ENCODE assay signal across 18 mouse cellular contexts in the genomic region with DNA sequence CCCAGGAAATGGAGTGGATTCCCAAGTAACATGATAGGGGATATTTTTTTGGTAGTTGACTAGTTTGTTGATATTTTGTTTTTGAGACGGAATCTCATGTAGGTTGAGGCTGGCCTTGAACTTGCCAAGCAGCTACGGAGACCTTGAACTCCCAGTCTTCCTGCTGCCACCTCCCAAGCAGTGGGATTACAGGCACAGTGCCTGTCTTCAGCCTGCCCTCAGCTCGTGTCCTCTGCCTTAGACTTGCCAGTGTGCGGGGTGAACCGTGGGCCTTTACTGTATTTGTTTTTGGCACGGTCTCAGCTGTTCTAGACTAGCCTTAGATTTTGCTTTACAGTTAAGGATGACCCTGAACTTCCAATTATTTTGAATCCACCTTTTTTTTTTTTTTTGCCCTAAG. TPM values are rescaled to one million over a fixed set of nuclear protein-coding genes. Genes with fewer than 3 reads are reported as not detected.
DNase-seq lines count a peak whose midpoint lies in the region; TF ChIP-seq lines count a peak whose summit lies in the region.
"Had no signal": no experiment of that assay in that cellular context is flagged by ENCODE, and none has a peak within 500 bp of the region (broad histone marks: within the 10 kb centered on the region; RNA-seq: fewer than 3 reads in every experiment).

No protein-coding gene starts in this region.

- peak; percentile 89 for DNase-seq in heart, adult 11 months
- no peak for DNase-seq in heart, adult 2 months
- DNase-seq in embryo, embryonic 11 days = no peak
- DNase-seq: adrenal gland, adult 2 months; adrenal gland, adult 8-10 months; adrenal gland, postnatal 10 days; adrenal gland, postnatal 14 days; adrenal gland, postnatal 25 days; adrenal gland, postnatal 36 days; B cell, adult 2 months; cerebellum, adult 11 months; cerebellum, adult 11-12 months; cerebellum, adult 18-20 months had no signal

- no peaks in the 10 kb centered on the region for H3K36me3 ChIP-seq in heart, adult 2 months (ENCODE audit: control insufficient read depth, insufficient read depth, low read length)
- H3K36me3 ChIP-seq in myocyte (ENCODE audit: control insufficient read depth, insufficient read depth) = peaks cover 36% of the 10 kb centered on the region
- H3K36me3 ChIP-seq: G1E had no signal

- no peaks in the 10 kb centered on the region for H3K27me3 ChIP-seq in heart, adult 2 months (ENCODE audit: control insufficient read depth, insufficient read depth, low read length)
- no peaks in the 10 kb centered on the region for H3K27me3 ChIP-seq in myocyte (ENCODE audit: control insufficient read depth, insufficient read depth, insufficient read length)
- H3K27me3 ChIP-seq: Patski had no signal

- no peak for TF ChIP-seq POLR2A in heart, adult 2 months (IDR thresholded peaks at IDR 0.05; ENCODE audit: insufficient read depth, low read depth, low read length)
- no peak for TF ChIP-seq POLR2A in myocyte (IDR thresholded peaks at IDR 0.05; ENCODE audit: insufficient read length, low read depth)

- no peak for TF ChIP-seq CTCF in heart, adult 2 months (IDR thresholded peaks at IDR 0.05)

- intact Hi-C loops in heart, adult 2 months (cut with DNase I) = no loop called here

- 76% methylated on average over 6 of the region's 6 CpGs for WGBS in heart, adult 2 months

- no peak overlapping the region for H3K4me3 ChIP-seq in heart, adult 2 months
- H3K4me3 ChIP-seq in myocyte = no peak overlapping the region

- H3ac ChIP-seq in myocyte (ENCODE audit: control insufficient read depth, insufficient read length) = no peak overlapping the region

- peaks cover 3% of the 10 kb centered on the region for H3K4me1 ChIP-seq in heart, adult 2 months (ENCODE audit: control insufficient read depth, insufficient read depth, low read length)

- TF ChIP-seq EP300 in heart, adult 2 months (IDR thresholded peaks at IDR 0.05; ENCODE audit: insufficient read depth, low read depth, low read length) = no peak

- no peak overlapping the region for H3K27ac ChIP-seq in heart, adult 2 months

- H3K9ac ChIP-seq in heart, adult 2 months (ENCODE audit: low read depth, low read length) = no peak overlapping the region

- H3K4me2 ChIP-seq in myocyte (ENCODE audit: low read depth) = no peak overlapping the region

- no peaks in the 10 kb centered on the region for H3K79me2 ChIP-seq in heart, adult 2 months (replicated peaks; ENCODE audit: control insufficient read depth, insufficient read depth, low read length)
- peaks cover 99% of the 10 kb centered on the region for H3K79me2 ChIP-seq in myocyte (ENCODE audit: control insufficient read depth, insufficient read depth)

TF ChIP-seq in myocyte, 11 proteins besides CTCF, POLR2A, EP300 and RAD21:
- TF ChIP-seq POLR2AphosphoS2 (IDR thresholded peaks at IDR 0.05; ENCODE audit: insufficient read length, low read depth) (peak; percentile 52), E2F4 (IDR thresholded peaks at IDR 0.05; ENCODE audit: insufficient read depth) (no peak), TCF3 (IDR thresholded peaks at IDR 0.05; ENCODE audit: insufficient read length, low read depth) (no peak)

RNA-seq across cellular contexts. Expression of a gene that starts 37.5 kb away (rescaled TPM):
- total RNA-seq in heart, adult 2 months (2021) = 10 to 100 TPM; 16.0 to 22.9 TPM
- 15.7 and 17.2 TPM in 2 replicates for polyA plus RNA-seq in heart, adult 2 months (2012; rRNA removed)
- polyA plus RNA-seq in myocyte (2012; fragmentation: generic; extraction: Trizol) = 172 TPM
- polyA plus RNA-seq: activated CD4-positive, CD25-positive, alpha-beta regulatory T cell, adult 4 months; CD4-positive, CD25-positive, alpha-beta regulatory T cell, adult 4 months had no signal
